Mouse (Mus musculus) kidney, postnatal 0 days (tissue): ENCODE results near the gene Cbfa2t3. TPM values are rescaled to one million over a fixed set of nuclear protein-coding genes. Genes with fewer than 3 reads are reported as not detected.
A peak's percentile ranks its signal among the peaks of the same experiment; 100 is the strongest.

Experiments used
- ATAC-seq: fragments of 200-750 bp; cut with Nextera tagmentation; replicated peaks from 2 replicates; pipeline ENCODE4 v1.8.0; 2017; ENCODE audit warnings: low read depth, moderate number of reproducible peaks, moderate TSS enrichment, moderate library complexity; ENCODE audit not compliant: low FRiP score
- DNase-seq: peaks from one replicate; pipeline ENCODE4 v3.0.0-alpha.2; 2016; ENCODE audit warnings: low spot score
- H3K27ac ChIP-seq: fragments of 300-500 bp; sonication (generic); 2 replicates; pipeline ENCODE4 v1.5.1; 2014; ENCODE audit warnings: mild to moderate bottlenecking
- H3K27me3 ChIP-seq: fragments of 300-500 bp; sonication (generic); 2 replicates; pipeline ENCODE4 v1.6.1; 2014; ENCODE audit warnings: low read length, mixed read lengths; ENCODE audit not compliant: insufficient read depth
- H3K36me3 ChIP-seq: fragments of 300-500 bp; sonication (generic); 2 replicates; pipeline ENCODE4 v1.6.1; 2014; ENCODE audit warnings: low read length, mixed read lengths; ENCODE audit not compliant: insufficient read depth
- H3K4me1 ChIP-seq: fragments of 300-500 bp; sonication (generic); replicated peaks from 2 replicates; pipeline ENCODE4 v1.6.1; 2014; ENCODE audit warnings: antibody characterized with exemption, low read length, mixed read lengths; ENCODE audit not compliant: insufficient read depth
- H3K4me2 ChIP-seq: fragments of 300-500 bp; sonication (generic); 2 replicates; pipeline ENCODE4 v1.6.1; 2014; ENCODE audit warnings: mild to moderate bottlenecking, low read length, moderate library complexity, mixed read lengths
- H3K4me3 ChIP-seq: fragments of 300-500 bp; sonication (generic); replicated peaks from 2 replicates; pipeline ENCODE4 v1.5.1; 2014; ENCODE audit warnings: low read depth, low read length
- H3K9ac ChIP-seq: fragments of 300-500 bp; sonication (generic); 2 replicates; pipeline ENCODE4 v1.6.1; 2014; ENCODE audit warnings: low read depth, low read length
- H3K9me3 ChIP-seq: fragments of 300-500 bp; sonication (generic); replicated peaks from 2 replicates; pipeline ENCODE4 v1.6.1; 2016; ENCODE audit warnings: low read length, inconsistent platforms, mixed read lengths
- CTCF ChIP-seq: IDR thresholded peaks from 2 replicates; pipeline ENCODE4 v1.5.1; 2016; ENCODE audit warnings: antibody characterized with exemption, low read depth, mild to moderate bottlenecking, moderate library complexity
- WGBS: fragments of 180-500 bp; shearing (Covaris S2); extraction: QIAGEN DNeasy Blood & Tissue Kit; methylation state at CpG from one replicate; pipeline ENCODE4 v1.1.7; 2014; 5-methylcytosine and 5-hydroxymethylcytosine counted together
- polyA plus RNA-seq: library from polyadenylated mRNA; unstranded; fragments of >200 nt; fragmentation: Nextera tagmentation; extraction: Ambion mirVana; gene quantifications from 2 replicates; pipeline ENCODE4 v1.2.1, GENCODE M21; 2015

Gene Cbfa2t3
- polyA plus RNA-seq, 1 experiment from 2014 or later: 3.6 TPM

GRCm38 (mm10) chr8:122665667-122666316, 33.1 kb downstream of the Cbfa2t3 start:
- Histone ChIP-seq H3K4me1 (peaks cover 50% of the 10 kb centered on the region), H3K9ac (no peak overlapping the region), H3K36me3 (no peaks in the 10 kb centered on the region), H3K4me3 (no peak overlapping the region), H3K27me3 (no peaks in the 10 kb centered on the region), H3K9me3 (no peaks in the 10 kb centered on the region), H3K27ac (peak overlapping the region; percentile 77), H3K4me2 (0 out of 2 replicates have a peak overlapping the region, but pooled peaks have one; percentile 10)
- ATAC-seq (0 out of 2 replicates have a peak, but pooled peaks have one; percentile 10), DNase-seq (peak; percentile 33)
- WGBS: 49% methylated on average over 13 of the region's 14 CpGs
- TF ChIP-seq CTCF: no peak

GRCm38 (mm10) chr8:122665221-122665620, 33.7 kb downstream of the Cbfa2t3 start:
- Histone ChIP-seq H3K36me3 (no peaks in the 10 kb centered on the region), H3K4me1 (peaks cover 50% of the 10 kb centered on the region), H3K9ac (0 out of 2 replicates have a peak overlapping the region, but pooled peaks have one; percentile 27), H3K27me3 (no peaks in the 10 kb centered on the region), H3K4me2 (no peak overlapping the region), H3K27ac (peak overlapping the region; percentile 77), H3K4me3 (no peak overlapping the region), H3K9me3 (no peaks in the 10 kb centered on the region)
- DNase-seq (peak; percentile 62), ATAC-seq (no peak; the same call in 1 of the 2 replicates)
- 40% methylated on average over 8 of the region's 8 CpGs for WGBS
- TF ChIP-seq CTCF: no peak

GRCm38 (mm10) chr8:122663670-122664069, 35.2 kb downstream of the Cbfa2t3 start:
- H3K9me3 ChIP-seq: no peaks in the 10 kb centered on the region
- no peak overlapping the region for H3K4me2 ChIP-seq
- peaks cover 51% of the 10 kb centered on the region for H3K4me1 ChIP-seq
- 22% methylated on average over 5 of the region's 5 CpGs for WGBS
- no peaks in the 10 kb centered on the region for H3K27me3 ChIP-seq
- TF ChIP-seq CTCF: no peak
- no peaks in the 10 kb centered on the region for H3K36me3 ChIP-seq
- no peak for ATAC-seq
- peak overlapping the region; percentile 64 for H3K27ac ChIP-seq
- no peak overlapping the region for H3K9ac ChIP-seq
- DNase-seq: peak; percentile 66
- no peak overlapping the region for H3K4me3 ChIP-seq

GRCm38 (mm10) chr8:122663106-122663505, 35.8 kb downstream of the Cbfa2t3 start:
- Histone ChIP-seq H3K36me3 (no peaks in the 10 kb centered on the region), H3K4me3 (no peak overlapping the region), H3K4me2 (no peak overlapping the region), H3K9ac (no peak overlapping the region), H3K9me3 (no peaks in the 10 kb centered on the region), H3K27ac (peak overlapping the region; percentile 64), H3K27me3 (no peaks in the 10 kb centered on the region), H3K4me1 (peaks cover 56% of the 10 kb centered on the region)
- no peak for TF ChIP-seq CTCF
- DNase-seq: no peak
- no peak for ATAC-seq
- WGBS: 51% methylated on average over 3 of the region's 3 CpGs

- H3K4me1 ChIP-seq: peaks cover 56% of the 10 kb centered on the region
- no peak overlapping the region for H3K4me2 ChIP-seq
- no peak for TF ChIP-seq CTCF
- H3K36me3 ChIP-seq: no peaks in the 10 kb centered on the region
- 81% methylated on average over 2 of the region's 2 CpGs for WGBS
- no peak overlapping the region for H3K4me3 ChIP-seq
- H3K27ac ChIP-seq: no peak overlapping the region
- no peaks in the 10 kb centered on the region for H3K9me3 ChIP-seq
- DNase-seq (no peak), ATAC-seq (no peak)
- no peaks in the 10 kb centered on the region for H3K27me3 ChIP-seq
- H3K9ac ChIP-seq: no peak overlapping the region
These were observed 37.0 kb downstream of the Cbfa2t3 start for GRCm38 (mm10) chr8:122661894-122662293.

GRCm38 (mm10) chr8:122661138-122661537, 37.8 kb downstream of the Cbfa2t3 start:
- ATAC-seq (peak; percentile 57; the same call in 1 of the 2 replicates), DNase-seq (peak; percentile 91)
- no peak overlapping the region for H3K4me2 ChIP-seq
- H3K4me3 ChIP-seq: no peak overlapping the region
- 12% methylated on average over 7 of the region's 7 CpGs for WGBS
- H3K27ac ChIP-seq: peak overlapping the region; percentile 65
- H3K27me3 ChIP-seq: no peaks in the 10 kb centered on the region
- TF ChIP-seq CTCF: no peak
- H3K4me1 ChIP-seq: peaks cover 53% of the 10 kb centered on the region
- H3K9me3 ChIP-seq: no peaks in the 10 kb centered on the region
- H3K9ac ChIP-seq: no peak overlapping the region
- no peaks in the 10 kb centered on the region for H3K36me3 ChIP-seq
